Mouse (Mus musculus) midbrain, postnatal 0 days (tissue): ENCODE data around the gene Peak1. TPM values are rescaled to one million over a fixed set of nuclear protein-coding genes. Genes with fewer than 3 reads are reported as not detected.

ENCODE experiments used
- ATAC-seq: fragments of 200-750 bp; cut with Nextera tagmentation; 2 replicates; pipeline ENCODE4 v1.8.0; 2017; ENCODE audit warnings: moderate number of reproducible peaks, mild to moderate bottlenecking, moderate TSS enrichment, moderate library complexity; ENCODE audit not compliant: low FRiP score
- DNase-seq: peaks from one replicate; pipeline ENCODE4 v3.0.0-alpha.2; 2015; ENCODE audit warnings: low spot score
- H3K27ac ChIP-seq: fragments of 300-500 bp; sonication (generic); 2 replicates; pipeline ENCODE4 v1.5.1; 2014; ENCODE audit warnings: low read depth, mild to moderate bottlenecking, low read length, mixed read lengths
- H3K27me3 ChIP-seq: fragments of 300-500 bp; sonication (generic); 2 replicates; pipeline ENCODE4 v1.6.1; 2014; ENCODE audit warnings: low read length, control low read depth, mixed read lengths; ENCODE audit not compliant: insufficient read depth
- H3K36me3 ChIP-seq: fragments of 300-500 bp; sonication (generic); 2 replicates; pipeline ENCODE4 v1.6.1; 2014; ENCODE audit warnings: low read length, control low read depth, mixed read lengths; ENCODE audit not compliant: insufficient read depth
- H3K4me1 ChIP-seq: fragments of 300-500 bp; sonication (generic); 2 replicates; pipeline ENCODE4 v1.6.1; 2014; ENCODE audit warnings: mild to moderate bottlenecking, control low read depth, antibody characterized with exemption, low read length, mixed read lengths; ENCODE audit not compliant: insufficient read depth
- H3K4me2 ChIP-seq: fragments of 300-500 bp; sonication (generic); 2 replicates; pipeline ENCODE4 v1.6.1; 2014; ENCODE audit warnings: low read depth, mild to moderate bottlenecking, low read length, mixed read lengths; ENCODE audit not compliant: poor library complexity, severe bottlenecking
- H3K4me3 ChIP-seq: fragments of 300-500 bp; sonication (generic); 2 replicates; pipeline ENCODE4 v1.5.1; 2014; ENCODE audit warnings: low read depth, mild to moderate bottlenecking, low read length, moderate library complexity
- H3K9ac ChIP-seq: fragments of 300-500 bp; sonication (generic); replicated peaks from 2 replicates; pipeline ENCODE4 v1.6.1; 2014; ENCODE audit warnings: mild to moderate bottlenecking, low read length, moderate library complexity, mixed read lengths; ENCODE audit not compliant: poor library complexity, severe bottlenecking
- H3K9me3 ChIP-seq: fragments of 300-500 bp; sonication (generic); 2 replicates; pipeline ENCODE4 v1.6.1; 2016; ENCODE audit warnings: low read length, control low read depth
- CTCF ChIP-seq: IDR thresholded peaks from 2 replicates; pipeline ENCODE4 v1.5.1; 2016; ENCODE audit warnings: antibody characterized with exemption, mild to moderate bottlenecking
- WGBS: fragments of 180-500 bp; shearing (Covaris S2); extraction: QIAGEN DNeasy Blood & Tissue Kit; methylation state at CpG from one replicate; pipeline ENCODE4 v1.1.7; 2014; 5-methylcytosine and 5-hydroxymethylcytosine counted together
- polyA plus RNA-seq: library from polyadenylated mRNA; unstranded; fragments of >200 nt; fragmentation: Nextera tagmentation; extraction: Ambion mirVana; gene quantifications from 2 replicates; pipeline ENCODE4 v1.2.1, GENCODE M21; 2015
- total RNA-seq: library from RNA; depleted of rRNA; stranded (reverse); fragments of >200 nt; gene quantifications from 2 replicates; pipeline ENCODE4 v1.2.3, GENCODE M21; 2014

The Peak1 gene
- total and polyA plus RNA-seq, 2 experiments from 2014 or later, result 2.7 to 5.9 TPM

DNA sequence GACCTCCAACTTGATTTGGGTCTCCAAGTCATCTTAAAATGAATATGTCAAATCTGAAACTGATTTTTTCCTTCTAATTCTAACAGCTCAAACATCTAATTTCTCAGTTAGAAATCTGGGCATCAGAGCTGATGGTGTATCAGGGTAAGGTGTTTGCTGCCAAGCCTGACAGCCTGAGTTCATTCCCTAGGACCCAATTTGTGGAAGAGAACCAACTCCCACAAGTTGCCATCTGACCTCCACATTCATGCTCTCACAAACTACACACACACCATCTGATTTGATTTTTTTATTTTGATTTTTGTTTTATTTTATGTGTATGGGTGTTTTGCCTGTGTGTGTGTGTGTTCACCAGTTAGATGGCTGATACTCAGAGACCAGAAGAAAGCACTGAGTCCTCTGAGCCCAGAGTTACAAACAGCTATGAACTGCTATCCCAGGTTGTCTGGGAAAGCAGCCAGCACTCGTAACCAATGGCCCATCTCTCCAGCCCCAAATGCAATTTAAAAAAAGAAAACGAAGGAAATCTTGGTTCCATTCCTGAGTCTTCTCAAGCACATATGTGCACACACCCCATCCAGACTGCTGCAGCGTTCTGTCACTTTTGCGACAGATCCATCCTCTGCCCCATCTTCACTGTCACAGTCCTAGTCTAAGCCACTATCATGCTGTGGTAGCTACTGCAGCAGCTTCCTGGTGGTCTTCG is 18.1 kb upstream of the Peak1 start:
- ATAC-seq, result no peak
- 83% methylated on average over 5 of the region's 5 CpGs for whole genome bisulfite sequencing

DNA sequence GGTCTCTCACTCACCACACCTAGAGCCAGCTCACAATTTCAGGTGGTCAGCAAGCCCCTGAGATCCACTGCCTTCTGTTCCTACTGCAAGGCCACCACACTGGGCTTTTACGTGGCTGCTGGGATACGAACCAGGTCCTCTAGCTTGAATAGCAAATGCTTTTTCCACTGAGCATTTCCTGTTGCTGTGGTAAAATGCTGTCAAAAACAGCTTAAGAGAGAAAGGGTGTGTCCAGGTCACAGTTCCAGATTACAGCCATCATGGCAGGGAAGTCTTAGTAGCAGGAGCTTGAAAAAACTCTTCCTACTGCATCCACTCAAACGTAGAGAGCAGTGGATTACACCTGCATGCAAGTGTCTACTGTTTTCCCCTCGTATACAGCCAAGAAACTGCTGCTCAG is 7.0 kb upstream of the Peak1 start:
- 92% methylated on average over 4 of the region's 4 CpGs for WGBS
- H3K27me3 ChIP-seq, result no peaks in the 10 kb centered on the region
- no peak overlapping the region for H3K4me2 ChIP-seq
- no peak overlapping the region for H3K27ac ChIP-seq
- no peak overlapping the region for H3K4me3 ChIP-seq
- H3K4me1 ChIP-seq, result no peaks in the 10 kb centered on the region
- no peaks in the 10 kb centered on the region for H3K9me3 ChIP-seq
- ATAC-seq (no peak), DNase-seq (no peak)
- no peak overlapping the region for H3K9ac ChIP-seq
- no peaks in the 10 kb centered on the region for H3K36me3 ChIP-seq
- no peak for TF ChIP-seq CTCF

More for the DNA sequence above, 18.1 kb upstream of the Peak1 start:
- H3K4me3 ChIP-seq, result no peak overlapping the region
- H3K27me3 ChIP-seq, result no peaks in the 10 kb centered on the region
- no peaks in the 10 kb centered on the region for H3K9me3 ChIP-seq
- no peak overlapping the region for H3K9ac ChIP-seq
- DNase-seq, result peak; percentile 10
- H3K36me3 ChIP-seq, result no peaks in the 10 kb centered on the region
- no peaks in the 10 kb centered on the region for H3K4me1 ChIP-seq
- H3K4me2 ChIP-seq, result no peak overlapping the region
- TF ChIP-seq CTCF, result no peak
- H3K27ac ChIP-seq, result no peak overlapping the region

DNA sequence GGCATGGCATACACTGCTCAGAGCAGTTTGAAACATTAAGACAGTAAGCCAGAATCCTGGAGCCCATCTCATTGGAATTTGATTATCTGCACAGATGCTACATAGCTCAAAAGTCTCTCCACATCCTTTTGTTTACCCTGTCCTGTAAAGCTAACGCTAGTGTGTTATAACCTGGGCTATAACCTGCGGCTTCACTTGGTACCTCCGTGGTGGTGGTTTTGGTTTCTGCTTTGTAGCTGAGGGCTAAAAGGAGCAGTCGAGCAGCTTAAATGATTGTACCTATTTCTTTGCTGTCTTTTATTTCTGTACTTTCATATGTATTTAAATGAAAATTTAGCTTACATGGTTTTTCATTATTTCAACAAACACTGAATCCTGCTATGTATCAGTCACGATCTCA is 4.1 kb upstream of the Peak1 start:
- TF ChIP-seq CTCF, result no peak
- Histone ChIP-seq H3K4me1 (no peaks in the 10 kb centered on the region), H3K9me3 (no peaks in the 10 kb centered on the region), H3K27me3 (no peaks in the 10 kb centered on the region), H3K4me2 (0 out of 2 replicates have a peak overlapping the region, but pooled peaks have one; percentile 5), H3K36me3 (no peaks in the 10 kb centered on the region), H3K4me3 (no peak overlapping the region), H3K9ac (no peak overlapping the region), H3K27ac (no peak overlapping the region)
- WGBS, result 81% methylated on average over 5 of the region's 5 CpGs
- DNase-seq (no peak), ATAC-seq (no peak)

DNA sequence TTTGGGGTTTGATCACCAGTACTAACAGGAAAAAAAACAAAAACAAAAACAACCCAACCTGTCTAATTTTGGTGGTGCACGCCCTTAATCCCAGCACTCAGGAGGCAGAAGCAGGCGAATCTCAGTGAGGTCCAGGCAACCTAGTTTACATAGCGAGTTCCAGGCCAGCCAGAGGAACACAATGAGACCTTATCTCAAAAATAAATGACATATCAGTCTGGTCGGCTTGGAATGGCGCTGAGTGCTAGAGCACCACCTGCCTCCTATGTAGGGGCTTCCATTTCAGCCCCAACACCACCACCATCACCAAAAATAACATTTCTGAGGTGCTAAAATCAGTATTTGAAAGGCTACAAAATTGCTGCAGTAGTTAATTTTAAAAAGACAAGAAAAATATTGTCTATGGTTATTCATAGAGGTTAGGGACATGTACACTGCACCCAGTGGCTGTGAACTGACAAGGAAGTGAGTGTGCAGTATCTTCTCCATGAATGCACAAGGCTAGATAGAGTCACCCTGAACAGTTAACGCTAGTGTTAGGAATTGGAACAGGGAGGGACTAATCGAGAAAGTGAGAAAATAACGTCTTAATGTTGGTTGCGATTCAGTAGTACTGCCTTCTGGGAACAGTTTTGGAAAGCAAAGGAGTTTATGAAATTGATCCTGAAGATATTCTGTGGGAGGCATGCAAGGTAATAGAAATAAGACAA is 3.2 kb upstream of the Peak1 start:
- no peak overlapping the region for H3K4me3 ChIP-seq
- DNase-seq, result no peak
- no peaks in the 10 kb centered on the region for H3K9me3 ChIP-seq
- no peak overlapping the region for H3K4me2 ChIP-seq
- no peak for TF ChIP-seq CTCF
- H3K4me1 ChIP-seq, result no peaks in the 10 kb centered on the region
- H3K36me3 ChIP-seq, result no peaks in the 10 kb centered on the region
- no peak for ATAC-seq
- WGBS, result 81% methylated on average over 9 of the region's 9 CpGs
- H3K27me3 ChIP-seq, result no peaks in the 10 kb centered on the region
- H3K9ac ChIP-seq, result no peak overlapping the region
- H3K27ac ChIP-seq, result no peak overlapping the region

DNA sequence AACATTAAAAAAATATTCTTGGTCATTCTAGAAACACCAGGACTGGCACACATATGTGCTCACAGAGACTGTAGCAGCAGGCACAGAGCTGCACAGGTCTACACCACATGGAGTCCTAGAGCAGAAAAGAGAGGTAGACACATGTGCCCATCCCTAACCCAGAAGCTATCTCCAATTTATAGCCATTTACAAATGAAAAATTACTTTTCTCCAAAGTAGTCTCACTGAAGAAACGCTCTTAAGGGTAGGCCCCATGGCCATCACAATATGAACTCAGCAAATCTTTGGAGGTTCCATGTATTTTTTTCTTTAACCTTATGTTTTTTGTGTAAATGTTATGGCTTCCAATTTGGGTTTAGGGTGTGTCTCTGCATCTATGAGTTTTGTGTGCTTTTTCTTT is 2.4 kb upstream of the Peak1 start:
- ATAC-seq, result no peak
- H3K4me1 ChIP-seq, result no peaks in the 10 kb centered on the region
- WGBS, result 94% methylated on average over 1 of the region's 1 CpGs

DNA sequence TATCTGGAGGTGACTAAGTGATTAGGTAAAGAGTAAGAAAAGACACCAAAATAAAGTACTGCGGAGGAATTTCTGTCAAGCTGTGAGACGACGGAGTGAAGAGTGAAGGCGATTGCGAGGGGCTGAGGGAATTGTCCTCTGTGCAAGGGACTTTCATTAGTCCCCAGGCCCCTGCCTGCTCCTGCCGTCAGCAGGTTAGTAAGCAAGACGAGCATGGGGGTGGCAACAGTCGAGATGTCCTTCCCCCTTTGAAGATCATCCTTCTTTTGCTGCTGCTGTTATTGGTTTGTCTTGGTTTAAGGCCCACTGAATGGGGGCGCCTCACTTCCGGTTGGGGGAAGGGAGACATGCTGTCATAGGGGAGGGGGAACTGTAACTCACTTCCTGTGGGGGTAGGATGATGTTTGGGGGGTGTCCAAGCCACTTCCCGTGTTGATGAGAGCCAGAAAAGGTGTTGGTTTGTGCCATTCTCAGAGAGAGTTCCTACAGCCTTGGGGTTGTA is 922 bp upstream of the Peak1 start:
- TF ChIP-seq CTCF, result peak; percentile 27; the same call in 1 of the 2 replicates
- DNase-seq (peak; percentile 91), ATAC-seq (peak; percentile 57)
- H3K9me3 ChIP-seq, result no peaks in the 10 kb centered on the region
- no peaks in the 10 kb centered on the region for H3K27me3 ChIP-seq
- peak overlapping the region; percentile 83 for H3K9ac ChIP-seq
- peak overlapping the region; percentile 72 for H3K4me3 ChIP-seq
- peak overlapping the region; percentile 96 for H3K27ac ChIP-seq
- no peaks in the 10 kb centered on the region for H3K36me3 ChIP-seq
- WGBS, result under 1% methylated on average over 11 of the region's 11 CpGs
- no peaks in the 10 kb centered on the region for H3K4me1 ChIP-seq
- peak overlapping the region; percentile 63 for H3K4me2 ChIP-seq

More for the DNA sequence above, 2.4 kb upstream of the Peak1 start:
- no peak overlapping the region for H3K9ac ChIP-seq
- H3K27me3 ChIP-seq, result no peaks in the 10 kb centered on the region
- no peaks in the 10 kb centered on the region for H3K9me3 ChIP-seq
- TF ChIP-seq CTCF, result no peak
- no peak overlapping the region; the same call in 1 of the 2 replicates for H3K4me2 ChIP-seq
- no peak overlapping the region for H3K27ac ChIP-seq
- H3K4me3 ChIP-seq, result no peak overlapping the region
- no peaks in the 10 kb centered on the region for H3K36me3 ChIP-seq
- no peak for DNase-seq
